Mouse (Mus musculus): Measurements from ENCODE around the gene Lrrc3.
A peak's percentile ranks its signal among the peaks of the same experiment; 100 is the strongest.

Gene Lrrc3

DNA sequence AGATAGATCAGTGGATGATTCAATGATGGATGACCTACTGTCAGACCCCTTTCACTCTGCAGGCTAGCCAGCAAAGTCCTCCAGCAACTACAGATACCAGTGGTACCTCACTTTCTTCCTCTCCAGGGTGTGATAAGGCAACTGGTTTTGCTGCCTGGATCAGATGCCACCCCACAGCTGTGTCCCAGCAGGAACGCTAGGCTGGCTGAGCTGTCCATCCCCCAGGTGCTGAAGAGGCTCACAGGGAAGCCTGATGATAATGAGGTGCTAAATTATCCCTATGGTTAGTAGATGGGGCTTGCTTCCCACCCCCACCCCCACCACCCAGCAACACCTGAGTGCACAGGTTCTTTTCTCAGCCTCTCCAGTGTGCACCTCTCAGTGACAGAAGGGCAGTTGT is 34.8 kb downstream of the Lrrc3 start:
- no peak for DNase-seq

- no peak for DNase-seq
Observed at GRCm38 (mm10) chr10:77864762-77865143, 37.6 kb downstream of the Lrrc3 start.

DNA sequence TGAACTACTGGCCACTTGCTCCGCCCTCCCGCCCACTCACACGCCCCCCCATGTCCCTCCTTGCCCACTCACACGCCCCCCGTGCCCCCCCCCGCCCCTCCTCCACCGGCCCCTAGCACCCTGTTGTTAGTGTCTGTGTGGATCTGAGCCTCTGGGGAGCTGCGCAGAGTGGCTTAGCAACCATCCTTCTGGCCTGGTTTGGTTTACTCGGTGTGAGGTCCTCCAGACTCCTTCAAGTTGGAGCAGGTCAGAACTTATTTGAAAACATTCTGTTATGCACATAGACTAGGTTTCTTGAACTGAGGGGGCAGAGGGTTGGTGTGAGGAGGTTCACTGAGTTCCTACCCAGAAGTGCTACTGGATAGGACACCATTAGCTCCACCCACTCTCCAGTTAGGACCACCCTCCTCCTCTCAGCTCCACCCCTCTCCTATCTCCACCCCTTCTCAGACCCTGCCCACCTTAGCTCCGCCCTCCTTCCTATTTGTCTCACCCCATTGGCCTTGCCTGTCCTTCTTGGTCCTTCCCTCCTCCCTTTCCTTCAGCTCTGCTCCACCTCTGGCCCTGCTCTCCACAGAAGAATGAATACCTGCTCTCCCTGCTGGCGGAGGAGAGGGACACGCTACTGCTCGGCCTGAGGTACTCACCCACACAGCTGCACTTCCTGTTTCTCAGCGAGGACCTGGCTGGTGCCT is 38.1 kb downstream of the Lrrc3 start:
- DNase-seq, result peak; percentile 76 to 81

GRCm38 (mm10) chr10:77861675-77862074 is 40.7 kb downstream of the Lrrc3 start, which contains the start of gene Gm3285:
TSS of gene Gm3285 (plus strand) at chr10:77861975.
- DNase-seq, result no peak

DNA sequence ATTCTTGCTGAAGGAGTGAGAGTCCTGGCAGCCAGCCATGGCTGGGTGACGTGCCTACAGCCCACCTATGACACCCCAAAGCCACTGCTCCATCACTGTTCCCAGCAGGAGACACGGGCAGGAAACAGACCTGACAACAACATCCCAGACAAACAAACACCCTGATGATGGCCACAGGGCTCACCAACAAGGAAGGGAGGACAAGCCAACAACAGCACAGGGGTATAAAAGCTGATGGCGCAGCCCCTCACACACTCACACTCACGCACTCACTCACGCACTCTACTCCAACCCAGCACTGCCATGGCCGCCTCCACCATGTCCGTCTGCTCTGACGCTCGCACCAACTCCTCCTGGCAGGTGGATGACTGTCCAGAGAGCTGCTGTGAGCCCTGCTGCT is 49.8 kb downstream of the Lrrc3 start, which contains the start of gene Gm10318:
Gm10318 (plus strand) TSS at position 301 of the 400 bp plus-strand sequence.
- no peak for DNase-seq
